Mouse (Mus musculus): ENCODE data around the gene Cdk6.

DNA sequence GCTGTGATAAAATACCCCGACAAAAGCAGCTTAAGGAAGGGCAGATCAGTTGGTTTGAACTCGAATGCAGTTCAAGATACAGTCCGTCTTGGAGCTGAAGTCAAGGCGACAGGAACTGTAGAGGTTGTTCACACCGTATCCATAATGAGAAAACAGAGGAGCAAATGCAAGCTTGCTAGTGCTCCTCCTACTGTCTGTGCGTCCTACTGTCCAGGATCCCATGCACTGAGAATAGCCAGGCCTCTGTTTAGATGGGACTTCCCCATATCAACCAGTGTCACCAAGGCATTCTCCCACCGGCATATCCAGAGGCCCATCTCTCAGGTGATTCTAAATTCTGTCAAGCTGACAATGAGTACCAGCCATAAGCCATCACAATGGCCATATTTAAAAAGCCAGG, 18.6 kb downstream of the Cdk6 start:
- TF ChIP-seq POLR2A (IDR thresholded peaks at IDR 0.05; ENCODE audit: insufficient read length, low read depth): no peak
- TF ChIP-seq REST (IDR thresholded peaks at IDR 0.05; ENCODE audit: insufficient read depth, insufficient read length): no peak
- TF ChIP-seq MAX (IDR thresholded peaks at IDR 0.05; ENCODE audit: low read depth): no peak
- no peak for TF ChIP-seq SRF (IDR thresholded peaks at IDR 0.05; ENCODE audit: control insufficient read depth, insufficient read length, low read depth)
- no peak for TF ChIP-seq POLR2AphosphoS2 (IDR thresholded peaks at IDR 0.05; ENCODE audit: insufficient read length, low read depth)
- TF ChIP-seq E2F4 (IDR thresholded peaks at IDR 0.05; ENCODE audit: insufficient read depth): no peak
- no peak for TF ChIP-seq TCF3 (IDR thresholded peaks at IDR 0.05; ENCODE audit: insufficient read length, low read depth)
- no peak for TF ChIP-seq MYOD1 (IDR thresholded peaks at IDR 0.05; ENCODE audit: control insufficient read depth in 1 of 3, insufficient read length in 2 of 3, low read depth in 2 of 3)
- TF ChIP-seq MYOG (IDR thresholded peaks at IDR 0.05; ENCODE audit: control insufficient read depth in 1 of 3, insufficient read depth in 1 of 3, insufficient read length in 2 of 3, low read depth in 2 of 3): no peak
- TF ChIP-seq TCF12 (IDR thresholded peaks at IDR 0.05; ENCODE audit: insufficient read depth, poor library complexity, severe bottlenecking): no peak

Measured in myocyte (in vitro differentiated cells).